Mouse (Mus musculus) cerebellum, adult 18-20 months (tissue): Measurements from ENCODE around the gene H2al1j.
"Not testable (repeated sequence)": the region's sequence is repeated elsewhere in the genome, so short reads cannot be mapped to it uniquely, and the experiment has no call there.

ENCODE experiments used
- DNase-seq, 2 experiments: peaks; one replicate each; pipeline ENCODE4 v3.0.0; 2021

Gene H2al1j

GRCm38 (mm10) chrX:11327522-11327921 is at the start of gene H2al1j:
H2al1j (plus strand) TSS chrX:11327822.
- not testable (repeated sequence) for DNase-seq

DNA sequence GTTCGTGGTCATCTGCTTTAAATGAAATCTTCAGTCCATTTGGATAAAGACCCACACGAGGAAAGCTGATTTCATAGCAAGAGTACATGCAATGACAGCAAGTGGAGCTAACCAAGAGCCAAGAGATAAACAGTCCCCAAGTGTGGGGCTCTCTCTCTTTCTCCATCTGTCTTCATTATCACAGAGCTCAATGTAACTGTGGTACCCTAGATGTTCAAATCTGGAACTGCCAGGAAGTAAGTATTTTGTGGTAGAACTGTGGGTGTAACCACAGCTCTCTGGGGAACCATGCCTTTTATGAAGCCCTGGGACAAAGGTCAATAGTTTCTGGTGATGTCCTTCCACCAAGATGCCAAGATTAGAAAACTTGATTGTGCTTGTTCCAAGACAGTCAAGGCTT is 46.9 kb upstream of the H2al1j start:
- no peak for DNase-seq

DNA sequence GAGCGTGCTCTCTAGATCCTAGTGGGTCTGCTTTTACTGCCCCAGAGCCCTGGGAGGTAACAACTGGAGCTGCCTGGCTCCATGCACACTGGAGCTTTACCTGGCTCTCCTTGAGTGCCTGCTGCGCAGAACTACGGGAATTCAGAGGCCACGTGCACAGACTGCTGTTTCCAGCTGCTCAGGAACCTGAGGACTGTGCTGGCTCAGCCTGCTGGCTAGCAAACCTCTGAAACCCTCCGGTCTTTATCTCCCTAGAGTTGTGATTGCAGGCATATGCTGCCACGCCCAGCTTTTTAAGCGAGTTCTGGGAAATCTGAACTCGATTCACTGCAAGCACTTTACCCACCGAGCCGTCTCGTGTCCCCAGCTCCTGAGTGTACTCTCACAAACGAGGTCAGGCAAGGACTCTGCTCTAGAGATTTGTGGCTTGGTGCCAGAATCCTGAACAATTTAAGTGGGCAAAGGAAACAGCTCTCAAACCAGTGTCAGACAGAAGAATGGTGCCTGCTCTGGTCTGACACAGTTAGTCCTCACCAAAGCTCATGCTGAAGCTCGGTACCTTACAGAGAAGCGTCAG is 39.2 kb upstream of the H2al1j start:
- no peak for DNase-seq

GRCm38 (mm10) chrX:11289244-11289643 is 38.4 kb upstream of the H2al1j start:
- no peak for DNase-seq

DNA sequence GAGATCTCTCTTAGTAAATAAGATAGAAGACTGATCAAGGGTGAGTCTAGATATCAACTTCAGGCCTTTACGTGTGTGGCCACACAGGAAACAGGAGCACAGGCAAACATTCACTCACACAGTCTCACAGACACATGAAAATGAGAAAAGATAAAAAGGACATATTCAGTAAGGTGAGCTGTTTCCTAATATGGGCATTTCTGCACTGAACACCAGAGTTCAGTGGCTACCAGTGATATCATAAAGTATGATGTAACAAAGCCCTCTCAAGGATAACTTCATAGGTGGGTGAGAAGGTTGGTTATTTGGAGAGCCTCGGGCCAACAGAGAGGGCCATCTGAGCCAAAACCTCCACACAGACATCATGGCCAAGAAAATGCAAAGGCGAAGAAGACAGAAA is 28.7 kb upstream of the H2al1j start, which contains the start of gene H2al1a:
TSS of gene H2al1a (plus strand) at position 301 of the 400 bp plus-strand sequence.
- DNase-seq = not testable (repeated sequence)

GRCm38 (mm10) chrX:11302132-11302531 is 25.5 kb upstream of the H2al1j start, which contains the start of gene H2al1b:
H2al1b (plus strand) TSS chrX:11302432.
- DNase-seq = not testable (repeated sequence)

DNA sequence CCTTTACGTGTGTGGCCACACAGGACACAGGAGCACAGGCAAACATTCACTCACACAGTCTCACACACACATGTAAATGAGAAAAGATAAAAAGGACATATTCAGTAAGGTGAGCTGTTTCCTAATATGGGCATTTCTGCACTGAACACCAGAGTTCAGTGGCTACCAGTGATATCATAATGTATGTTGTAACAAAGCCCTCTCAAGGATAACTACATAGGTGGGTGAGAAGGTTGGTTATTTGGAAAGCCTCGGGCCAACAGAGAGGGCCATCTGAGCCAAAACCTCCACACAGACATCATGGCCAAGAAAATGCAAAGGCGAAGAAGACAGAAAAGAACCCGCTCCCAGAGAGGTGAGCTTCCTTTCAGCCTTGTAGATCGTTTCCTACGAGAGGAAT is 22.3 kb upstream of the H2al1j start, which contains the start of gene H2al1c:
TSS of gene H2al1c (plus strand) at position 301 of the 400 bp plus-strand sequence.
- not testable (repeated sequence) for DNase-seq

GRCm38 (mm10) chrX:11308524-11308923 is 19.1 kb upstream of the H2al1j start, which contains the start of gene H2al1d:
H2al1d (plus strand) TSS chrX:11308824.
- DNase-seq = not testable (repeated sequence)

DNA sequence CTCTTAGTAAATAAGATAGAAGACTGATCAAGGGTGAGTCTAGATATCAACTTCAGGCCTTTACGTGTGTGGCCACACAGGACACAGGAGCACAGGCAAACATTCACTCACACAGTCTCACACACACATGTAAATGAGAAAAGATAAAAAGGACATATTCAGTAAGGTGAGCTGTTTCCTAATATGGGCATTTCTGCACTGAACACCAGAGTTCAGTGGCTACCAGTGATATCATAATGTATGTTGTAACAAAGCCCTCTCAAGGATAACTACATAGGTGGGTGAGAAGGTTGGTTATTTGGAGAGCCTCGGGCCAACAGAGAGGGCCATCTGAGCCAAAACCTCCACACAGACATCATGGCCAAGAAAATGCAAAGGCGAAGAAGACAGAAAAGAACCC is 16.0 kb upstream of the H2al1j start, which contains the start of gene H2al1e:
TSS of gene H2al1e (plus strand) at position 301 of the 400 bp plus-strand sequence.
- not testable (repeated sequence) for DNase-seq

- not testable (repeated sequence) for DNase-seq
These were observed 12.8 kb upstream of the H2al1j start, which contains the start of gene H2al1f for GRCm38 (mm10) chrX:11314858-11315257. H2al1f (plus strand) TSS chrX:11315158.

GRCm38 (mm10) chrX:11317956-11318355 is 9.7 kb upstream of the H2al1j start, which contains the start of gene H2al1g:
H2al1g (plus strand) TSS chrX:11318256.
- not testable (repeated sequence) for DNase-seq

DNA sequence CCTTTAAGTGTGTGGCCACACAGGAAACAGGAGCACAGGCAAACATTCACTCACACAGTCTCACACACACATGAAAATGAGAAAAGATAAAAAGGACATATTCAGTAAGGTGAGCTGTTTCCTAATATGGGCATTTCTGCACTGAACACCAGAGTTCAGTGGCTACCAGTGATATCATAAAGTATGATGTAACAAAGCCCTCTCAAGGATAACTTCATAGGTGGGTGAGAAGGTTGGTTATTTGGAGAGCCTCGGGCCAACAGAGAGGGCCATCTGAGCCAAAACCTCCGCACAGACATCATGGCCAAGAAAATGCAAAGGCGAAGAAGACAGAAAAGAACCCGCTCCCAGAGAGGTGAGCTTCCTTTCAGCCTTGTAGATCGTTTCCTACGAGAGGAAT is 6.4 kb upstream of the H2al1j start, which contains the start of gene H2al1h:
TSS of gene H2al1h (plus strand) at position 301 of the 400 bp plus-strand sequence.
- DNase-seq = not testable (repeated sequence)

GRCm38 (mm10) chrX:11324359-11324758 is 3.3 kb upstream of the H2al1j start, which contains the start of gene H2al1i:
H2al1i (plus strand) TSS chrX:11324659.
- not testable (repeated sequence) for DNase-seq

- DNase-seq = peak; percentile 24 to 25
These were observed 18.1 kb downstream of the H2al1j start for GRCm38 (mm10) chrX:11345762-11346161.

- peak; percentile 18 to 58 for DNase-seq
These were observed 19.1 kb downstream of the H2al1j start for GRCm38 (mm10) chrX:11346756-11347155.

- DNase-seq = no peak
These were observed 33.2 kb downstream of the H2al1j start for GRCm38 (mm10) chrX:11360823-11361222.

DNA sequence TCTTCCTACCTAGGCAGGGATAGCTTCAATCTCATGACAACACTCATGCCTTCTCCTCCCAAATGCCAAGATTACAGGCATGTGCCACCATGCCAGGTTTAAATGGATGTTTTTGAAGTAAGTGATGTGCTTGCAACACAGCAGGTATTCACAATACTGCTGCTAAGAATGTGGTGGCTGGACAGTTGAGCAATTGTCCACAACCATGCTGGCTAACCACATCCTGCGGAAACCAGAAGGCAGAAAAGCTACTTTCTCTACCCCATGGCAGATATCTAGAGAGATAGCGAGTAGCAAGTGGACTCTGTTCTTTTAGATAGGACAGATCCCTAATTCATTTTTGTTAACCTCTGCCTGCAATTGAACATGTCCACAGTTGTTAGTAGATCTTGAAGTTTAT is 33.6 kb downstream of the H2al1j start:
- DNase-seq = no peak

GRCm38 (mm10) chrX:11363890-11364289 is 36.3 kb downstream of the H2al1j start:
- peak; percentile 50 to 55 for DNase-seq

DNA sequence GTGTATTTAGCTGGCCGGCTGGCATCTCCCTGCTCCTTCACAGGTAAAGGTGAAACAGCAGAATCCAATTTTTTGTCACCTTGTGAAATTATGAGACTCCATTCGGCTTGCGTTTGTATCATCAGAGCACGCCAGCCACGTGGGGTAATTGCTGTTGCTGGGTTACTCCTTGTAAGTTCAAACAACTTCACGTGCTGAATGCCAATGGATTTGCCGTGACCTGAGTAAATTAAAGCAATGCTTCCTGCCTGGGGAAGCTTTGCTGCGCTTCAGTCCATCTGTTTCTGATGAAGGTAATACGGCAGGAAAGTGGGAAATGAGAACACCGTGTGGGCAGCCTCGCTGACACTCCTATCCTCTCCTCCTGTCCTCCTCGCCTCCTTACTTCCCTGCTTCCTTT is 37.5 kb downstream of the H2al1j start:
- no peak for DNase-seq
